Mouse (Mus musculus) spleen, postnatal 36 days (tissue): ENCODE measurements around the gene Gabpb2.
"Not testable (repeated sequence)": the region's sequence is repeated elsewhere in the genome, so short reads cannot be mapped to it uniquely, and the experiment has no call there.

Source experiments
- DNase-seq, 2 experiments: peaks; one replicate each; pipeline ENCODE4 v3.0.0; 2022; ENCODE audit warnings: low spot score in 2 of 2, mixed read lengths in 1 of 2

Gabpb2 gene

DNA sequence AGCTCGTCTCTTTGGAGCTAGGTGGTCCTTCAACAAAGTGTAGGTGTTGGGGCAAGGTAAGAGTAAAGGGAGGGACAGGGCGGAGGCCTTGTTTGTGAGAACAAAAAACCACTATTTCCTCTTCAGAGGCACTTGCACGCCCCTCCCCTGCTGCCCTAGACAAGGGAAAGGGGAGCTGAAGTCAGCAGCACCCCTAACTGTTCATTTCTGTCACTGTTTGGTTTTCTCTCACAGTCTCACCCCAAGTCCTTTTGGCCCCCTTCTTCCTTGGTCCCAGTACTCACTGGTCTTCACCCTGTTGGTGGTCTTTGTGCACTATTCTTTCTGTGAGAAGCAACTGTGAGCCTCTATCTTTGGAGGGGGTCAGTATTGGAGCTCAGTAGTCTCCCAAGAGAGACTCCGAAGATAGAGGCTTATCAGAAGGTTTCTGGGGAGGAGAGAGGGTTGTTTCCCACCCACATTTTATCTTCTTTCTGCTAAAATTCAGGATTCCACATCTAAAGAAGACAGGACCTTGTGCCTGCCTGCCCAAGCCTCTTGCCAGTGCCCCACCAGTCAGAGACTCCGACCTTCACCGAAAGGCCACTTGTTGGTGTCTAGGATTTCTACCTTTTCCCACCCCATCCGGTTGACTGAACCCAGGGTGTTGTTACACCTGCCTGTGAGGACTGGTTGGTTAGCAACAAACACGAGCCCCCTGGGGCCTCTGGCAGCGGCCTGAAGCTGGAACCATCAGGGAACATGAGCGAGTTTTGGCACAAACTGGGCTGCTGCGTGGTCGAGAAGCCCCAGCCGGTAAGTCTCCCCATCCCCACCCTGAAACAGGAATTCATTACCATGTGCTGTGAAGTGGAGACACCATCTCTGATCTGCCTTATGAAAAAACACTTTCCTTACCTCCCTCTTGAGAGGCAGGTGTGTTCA, 13.8 kb upstream of the Gabpb2 start, which contains the start of gene Mllt11:
TSS of gene Mllt11 (minus strand) at position 874 of the 924 bp plus-strand sequence.
- DNase-seq, result peak; percentile 89

DNA sequence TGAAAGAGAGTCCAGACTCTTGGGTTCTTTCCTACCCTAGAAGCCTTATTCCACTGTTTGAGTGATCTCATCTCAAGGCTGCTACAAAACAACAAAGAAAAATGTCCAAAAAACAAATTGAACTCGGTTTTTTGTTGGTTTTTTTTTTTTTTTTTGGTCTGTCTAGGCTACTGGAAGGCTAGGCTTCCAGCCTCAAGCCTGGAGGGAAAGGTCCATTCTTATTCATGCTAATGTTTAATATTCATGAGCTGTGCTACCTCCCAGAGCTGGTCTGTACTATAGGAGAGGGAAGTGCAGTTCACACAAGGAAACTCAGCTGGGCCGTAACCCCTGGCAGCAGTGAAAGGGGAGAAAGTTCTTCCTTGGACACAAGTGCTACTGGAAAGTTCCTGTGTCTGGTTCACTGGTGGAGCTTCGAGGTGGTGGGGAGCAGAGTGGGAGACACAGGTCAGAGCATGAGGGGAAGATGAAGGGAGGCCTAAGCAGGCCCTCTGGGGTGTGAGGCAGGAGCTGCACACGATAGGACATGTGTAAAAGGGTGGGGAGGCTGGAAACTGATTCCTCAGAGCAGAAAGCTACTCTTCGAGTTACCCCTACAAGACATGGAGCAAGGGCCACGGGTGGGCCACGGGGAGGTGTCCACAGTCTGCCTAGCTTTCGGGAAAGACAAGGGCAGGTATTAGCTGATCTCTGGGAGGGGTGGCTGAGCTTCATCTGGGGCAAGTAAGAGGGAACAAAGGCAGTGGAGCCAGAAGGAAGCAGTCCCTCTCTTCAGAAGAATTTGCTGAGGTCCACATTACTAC, 13.0 kb upstream of the Gabpb2 start:
- DNase-seq, result peak; percentile 39 to 60

- DNase-seq, result peak; percentile 41 to 58
These were observed 12.2 kb upstream of the Gabpb2 start for GRCm38 (mm10) chr3:95229781-95230494.

DNA sequence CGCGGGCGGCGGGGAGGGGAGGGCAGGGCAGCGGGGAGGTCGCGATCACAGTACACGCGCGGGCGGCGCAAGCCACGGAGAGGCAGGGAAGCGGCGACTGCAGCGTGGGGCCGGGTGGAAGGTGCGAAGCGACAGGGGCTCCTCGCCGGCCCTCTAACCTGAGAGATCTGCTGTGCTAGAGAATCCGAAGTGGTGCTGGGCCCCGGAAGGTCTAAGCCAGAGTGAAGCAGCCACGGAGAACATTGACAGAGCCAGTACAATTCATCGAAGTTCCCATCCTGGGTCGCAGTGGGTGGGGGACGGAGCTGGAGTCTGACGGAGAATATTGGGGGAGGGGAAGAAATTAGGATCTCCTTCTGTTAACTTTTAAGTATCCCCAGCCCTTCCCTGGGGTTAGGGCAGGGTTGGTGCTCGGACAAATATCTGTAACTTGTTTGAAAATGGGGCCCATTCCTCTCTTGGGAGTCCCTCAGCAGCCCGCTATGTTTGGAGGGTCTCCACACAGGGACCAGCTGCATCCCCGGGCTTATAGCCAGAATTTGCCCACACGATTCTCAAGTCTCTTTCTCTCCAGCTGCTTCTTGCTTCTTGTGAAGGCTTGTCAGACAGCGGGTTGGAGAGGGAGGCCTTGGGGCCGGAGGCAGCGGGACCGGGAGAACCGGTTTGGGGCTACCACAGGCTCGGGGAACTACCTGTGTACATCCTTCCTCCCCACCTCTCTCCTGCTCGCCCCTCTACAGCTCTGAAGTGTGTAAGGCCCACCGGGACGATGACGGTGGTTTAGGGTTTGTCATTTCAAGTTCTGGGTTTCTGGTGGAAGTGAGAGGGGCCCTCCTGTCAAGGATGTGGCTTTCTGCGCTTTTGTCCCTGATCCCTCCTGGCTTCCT, 11.4 kb upstream of the Gabpb2 start:
- DNase-seq, result peak; percentile 56 to 57

- DNase-seq, result peak; percentile 90 to 92
These were observed 10.6 kb upstream of the Gabpb2 start, which contains the start of gene Cdc42se1 for GRCm38 (mm10) chr3:95228148-95228893. TSS of gene Cdc42se1 (plus strand) at chr3:95228732.

DNA sequence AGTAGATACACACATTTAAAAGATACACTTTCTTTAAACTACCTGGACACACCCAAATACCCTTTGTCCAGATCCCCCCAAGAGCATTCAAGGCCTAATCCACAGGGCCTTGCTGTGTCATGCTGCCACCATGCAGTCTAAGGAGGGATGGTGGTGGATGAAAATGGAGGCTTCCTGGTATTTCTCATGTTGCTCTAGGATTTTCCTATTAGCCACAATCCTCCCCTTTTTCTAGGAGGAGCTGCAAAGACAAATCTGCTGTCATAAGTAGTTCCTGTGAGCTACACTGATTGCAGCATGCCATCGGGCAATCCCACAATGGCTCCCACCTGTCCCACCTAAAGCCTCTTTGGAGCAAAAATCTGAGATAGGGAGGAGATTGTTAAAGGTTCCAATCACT, 9.5 kb upstream of the Gabpb2 start:
- no peak for DNase-seq

DNA sequence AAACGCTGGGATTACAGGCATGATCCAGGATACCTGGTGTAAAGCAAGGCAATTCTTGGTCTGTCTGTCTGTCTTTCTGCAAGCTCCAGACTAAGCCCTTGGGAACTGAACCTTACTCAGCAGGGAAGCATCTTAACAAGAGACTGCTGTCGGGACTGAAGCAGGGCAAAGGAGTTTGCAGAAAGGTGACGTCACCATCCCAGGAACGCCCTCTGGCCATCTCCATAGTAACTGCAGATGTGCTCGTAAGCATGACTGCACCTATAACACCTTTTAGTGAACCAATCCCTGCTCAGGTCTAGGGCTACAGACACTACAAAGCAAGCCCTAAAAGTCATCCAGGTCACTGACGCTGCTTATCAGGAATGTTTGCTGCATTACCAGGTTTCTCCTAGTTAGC, 6.6 kb upstream of the Gabpb2 start:
- no peak for DNase-seq

GRCm38 (mm10) chr3:95223041-95223440, 5.3 kb upstream of the Gabpb2 start:
- no peak for DNase-seq

DNA sequence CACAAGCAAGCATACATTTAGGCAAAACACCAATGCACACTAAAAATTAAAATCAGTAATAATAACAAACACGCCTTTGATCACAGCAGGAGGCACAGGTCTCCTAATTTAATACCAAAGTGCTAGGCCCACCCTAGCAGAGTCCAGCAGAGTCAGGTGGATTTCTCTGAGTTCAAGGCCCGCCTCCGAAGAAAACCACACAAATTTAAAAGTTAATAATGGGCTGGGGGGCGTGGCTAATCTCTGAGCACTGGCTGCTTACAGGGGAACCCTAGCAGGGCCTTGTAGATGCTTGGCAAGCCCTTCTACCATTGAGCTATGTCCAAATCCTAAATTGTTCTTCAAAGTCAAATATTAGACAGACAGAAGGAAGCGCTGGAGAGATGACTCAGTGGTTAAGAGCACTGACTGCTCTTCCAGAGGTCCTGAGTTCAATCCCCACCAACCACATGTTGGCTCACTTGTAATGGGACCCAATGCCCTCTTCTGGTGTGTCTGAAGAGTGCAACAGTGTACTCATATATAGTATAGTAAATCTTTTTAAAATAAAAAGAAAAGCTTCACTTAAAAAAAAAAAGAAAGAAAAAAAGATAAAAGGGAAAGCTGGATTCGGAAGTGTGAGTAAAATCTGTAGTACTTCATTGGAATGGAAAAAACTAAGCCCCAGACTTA, 886 bp upstream of the Gabpb2 start:
- DNase-seq, result peak; percentile 38 to 64

GRCm38 (mm10) chr3:95216655-95217254, 961 bp downstream of the Gabpb2 start:
- no peak for DNase-seq

DNA sequence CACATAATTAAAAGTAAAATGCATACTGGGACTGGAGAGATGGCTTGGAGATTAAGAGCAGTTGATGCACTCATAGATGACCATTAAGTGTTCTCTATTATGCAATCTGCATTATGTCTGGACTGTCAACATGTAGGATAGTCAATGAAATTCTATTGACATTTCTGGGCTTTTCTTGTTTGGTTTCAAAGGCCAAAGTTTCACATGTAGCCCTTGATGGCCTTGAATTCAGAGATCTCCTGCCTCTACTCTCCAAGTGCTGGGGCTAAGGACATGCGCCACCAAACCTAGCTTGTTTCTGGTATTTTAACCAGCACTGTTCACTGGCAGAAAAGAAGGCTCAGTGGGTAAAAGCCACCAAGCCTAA, 4.1 kb downstream of the Gabpb2 start:
- no peak for DNase-seq

- not testable (repeated sequence) for DNase-seq
These were observed 4.7 kb downstream of the Gabpb2 start for GRCm38 (mm10) chr3:95212889-95213608.

- DNase-seq, result no peak
These were observed 7.1 kb downstream of the Gabpb2 start for GRCm38 (mm10) chr3:95210585-95210984.

- no peak for DNase-seq
These were observed 9.4 kb downstream of the Gabpb2 start for GRCm38 (mm10) chr3:95208286-95208685.

GRCm38 (mm10) chr3:95203880-95204279, 13.8 kb downstream of the Gabpb2 start:
- DNase-seq, result no peak

- DNase-seq, result no peak
These were observed 17.2 kb downstream of the Gabpb2 start for GRCm38 (mm10) chr3:95200562-95200961.

- no peak for DNase-seq
These were observed 17.6 kb downstream of the Gabpb2 start for GRCm38 (mm10) chr3:95200132-95200531.

DNA sequence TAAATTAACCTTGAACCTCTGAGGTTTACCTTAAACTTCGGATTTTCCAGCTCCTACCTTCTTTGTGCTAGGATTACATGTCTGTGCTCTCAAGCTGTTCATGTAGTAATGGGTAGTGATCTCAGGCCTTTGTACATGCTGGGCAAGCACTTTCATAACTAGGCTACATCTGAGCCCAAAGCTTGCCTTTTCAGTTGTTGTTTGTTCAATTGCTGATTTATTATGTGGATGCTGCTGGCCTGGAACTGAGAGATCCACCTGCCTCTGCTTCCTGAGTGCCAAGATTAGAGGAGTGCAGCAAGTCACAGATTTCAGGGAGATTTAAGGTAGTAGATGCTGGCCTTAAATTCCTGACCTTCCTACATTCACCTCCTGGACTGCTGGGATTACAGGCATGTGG, 18.6 kb downstream of the Gabpb2 start:
- no peak for DNase-seq
